Mouse (Mus musculus): ENCODE results near the gene Ccnjl. TPM values are rescaled to one million over a fixed set of nuclear protein-coding genes. Genes with fewer than 3 reads are reported as not detected.
A peak's percentile ranks its signal among the peaks of the same experiment; 100 is the strongest.

The Ccnjl gene
- polyA plus RNA-seq, 1 experiment from 2014 or later = 34.2 TPM

DNA sequence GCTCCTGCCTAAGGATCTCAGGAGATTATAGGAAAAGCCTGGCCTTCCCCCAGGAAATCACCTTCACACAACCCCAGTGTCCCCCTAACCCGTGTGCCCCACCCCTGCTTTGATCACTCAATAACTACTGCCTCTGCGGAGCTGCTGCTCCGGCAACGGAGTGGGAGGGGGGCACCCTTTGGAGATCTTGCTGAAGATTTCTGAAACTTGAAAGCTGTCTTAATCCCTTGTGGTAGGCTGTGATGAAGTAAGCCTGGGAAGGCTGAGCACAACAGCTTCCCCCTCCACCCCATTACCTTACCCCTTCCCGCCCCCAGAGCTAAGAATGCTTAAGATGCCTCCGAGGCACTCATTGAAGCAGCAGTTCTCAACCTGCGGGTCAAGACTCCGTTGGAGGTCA lies 37.3 kb downstream of the Ccnjl start:
- peaks cover 7% of the 10 kb centered on the region for H3K4me1 ChIP-seq (ENCODE audit: control insufficient read depth, insufficient read depth, low read length)
- DNase-seq (ENCODE audit: low spot score) = no peak
- no peaks in the 10 kb centered on the region for H3K36me3 ChIP-seq (ENCODE audit: control insufficient read depth, insufficient read depth, low read length)
- H3K27ac ChIP-seq (replicated peaks; ENCODE audit: low read depth, low read length) = no peak overlapping the region
- no peaks in the 10 kb centered on the region for H3K27me3 ChIP-seq (ENCODE audit: control insufficient read depth, insufficient read depth, low read length)
- H3K4me2 ChIP-seq (ENCODE audit: low read depth, severe bottlenecking) = no peak overlapping the region
- no peak for ATAC-seq (ENCODE audit: insufficient number of reproducible peaks, low FRiP score, low TSS enrichment, low read depth)
- no peak overlapping the region for H3K4me3 ChIP-seq (ENCODE audit: low read depth, low read length)
- no peak overlapping the region for H3K9ac ChIP-seq (ENCODE audit: low read length)
- no peaks in the 10 kb centered on the region for H3K9me3 ChIP-seq (ENCODE audit: control insufficient read depth, low read length)
- WGBS = 5% methylated on average over 8 of the region's 8 CpGs

DNA sequence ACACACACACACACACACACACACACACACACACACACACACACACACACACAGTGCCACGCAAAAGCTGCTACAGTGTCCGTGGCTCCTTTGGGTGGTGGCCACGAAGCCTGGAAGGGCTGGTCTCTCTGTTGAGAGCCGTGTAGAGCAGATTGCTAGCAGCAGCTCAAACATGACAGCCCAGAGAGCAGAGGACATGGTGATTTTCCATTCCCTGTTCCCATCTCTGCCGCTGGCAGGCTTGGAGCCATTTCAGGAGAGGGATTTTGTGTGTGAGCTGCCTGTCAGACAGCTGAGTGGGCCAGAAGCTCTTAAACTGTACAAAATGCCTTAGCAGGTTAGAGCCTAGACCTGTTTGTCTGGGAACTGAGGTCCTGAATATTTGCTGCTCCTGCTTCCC lies 38.1 kb downstream of the Ccnjl start:
- WGBS = 63% methylated on average over 5 of the region's 5 CpGs
- no peak overlapping the region for H3K4me2 ChIP-seq (ENCODE audit: low read depth, severe bottlenecking)
- no peaks in the 10 kb centered on the region for H3K36me3 ChIP-seq (ENCODE audit: control insufficient read depth, insufficient read depth, low read length)
- DNase-seq (ENCODE audit: low spot score) = no peak
- H3K27ac ChIP-seq (replicated peaks; ENCODE audit: low read depth, low read length) = no peak overlapping the region
- H3K9ac ChIP-seq (ENCODE audit: low read length) = no peak overlapping the region
- no peaks in the 10 kb centered on the region for H3K9me3 ChIP-seq (ENCODE audit: control insufficient read depth, low read length)
- no peaks in the 10 kb centered on the region for H3K27me3 ChIP-seq (ENCODE audit: control insufficient read depth, insufficient read depth, low read length)
- H3K4me3 ChIP-seq (ENCODE audit: low read depth, low read length) = no peak overlapping the region
- peaks cover 7% of the 10 kb centered on the region for H3K4me1 ChIP-seq (ENCODE audit: control insufficient read depth, insufficient read depth, low read length)
- no peak for ATAC-seq (ENCODE audit: insufficient number of reproducible peaks, low FRiP score, low TSS enrichment, low read depth)

DNA sequence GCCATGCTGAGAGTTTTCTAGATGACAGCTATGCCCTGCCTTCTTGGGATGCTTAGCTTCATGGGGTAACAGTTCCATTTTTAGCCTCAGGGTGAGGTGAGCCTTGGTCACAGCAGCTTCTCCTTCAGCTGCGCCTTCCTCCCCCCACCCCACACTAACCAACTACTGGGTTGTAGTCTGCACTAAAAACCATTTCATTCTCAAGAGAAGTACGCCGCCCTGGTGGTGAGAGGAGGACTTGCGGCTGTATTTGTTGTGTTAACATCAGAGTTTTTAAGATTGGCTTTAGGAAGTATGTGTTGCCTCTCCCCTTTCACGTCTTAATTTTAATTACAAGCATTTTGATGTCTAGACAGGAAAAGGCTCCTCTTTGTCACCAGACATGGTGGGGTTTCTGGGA lies 39.7 kb downstream of the Ccnjl start:
- DNase-seq (ENCODE audit: low spot score) (peak; percentile 43), ATAC-seq (ENCODE audit: insufficient number of reproducible peaks, low FRiP score, low TSS enrichment, low read depth) (no peak)
- H3K27ac ChIP-seq (replicated peaks; ENCODE audit: low read depth, low read length) = no peak overlapping the region

DNA sequence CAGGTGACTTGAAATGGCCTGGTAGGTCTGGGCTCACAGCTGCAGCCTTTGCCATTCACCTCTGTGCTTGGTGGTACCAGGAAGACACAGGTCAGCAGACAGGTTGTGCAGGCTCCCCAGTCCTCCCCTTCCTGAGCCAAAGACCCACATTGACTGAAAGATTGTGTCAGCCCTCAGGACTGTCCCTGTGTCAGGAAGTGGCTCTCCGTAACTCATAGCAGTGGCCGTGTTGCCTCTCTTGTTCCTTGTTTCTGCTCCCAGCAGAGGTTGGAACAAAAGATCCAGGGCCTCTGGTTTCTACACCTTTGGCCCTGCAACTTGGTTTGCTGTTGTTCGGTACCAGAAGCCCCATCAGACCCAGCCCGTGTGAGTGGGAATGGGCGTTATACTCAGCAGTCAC lies 40.6 kb downstream of the Ccnjl start:
- H3K4me2 ChIP-seq (ENCODE audit: low read depth, severe bottlenecking) = no peak overlapping the region
- DNase-seq (ENCODE audit: low spot score) = no peak
- H3K27ac ChIP-seq (replicated peaks; ENCODE audit: low read depth, low read length) = no peak overlapping the region
- no peaks in the 10 kb centered on the region for H3K9me3 ChIP-seq (ENCODE audit: control insufficient read depth, low read length)
- H3K27me3 ChIP-seq (ENCODE audit: control insufficient read depth, insufficient read depth, low read length) = no peaks in the 10 kb centered on the region
- no peak for ATAC-seq (ENCODE audit: insufficient number of reproducible peaks, low FRiP score, low TSS enrichment, low read depth)
- H3K4me1 ChIP-seq (ENCODE audit: control insufficient read depth, insufficient read depth, low read length) = peaks cover 7% of the 10 kb centered on the region
- no peak overlapping the region for H3K9ac ChIP-seq (ENCODE audit: low read length)
- H3K36me3 ChIP-seq (ENCODE audit: control insufficient read depth, insufficient read depth, low read length) = no peaks in the 10 kb centered on the region
- no peak overlapping the region for H3K4me3 ChIP-seq (ENCODE audit: low read depth, low read length)
- WGBS = 84% methylated on average over 5 of the region's 5 CpGs

More for the DNA sequence above, 39.7 kb downstream of the Ccnjl start:
- Histone ChIP-seq H3K27me3 (ENCODE audit: control insufficient read depth, insufficient read depth, low read length) (no peaks in the 10 kb centered on the region), H3K9ac (ENCODE audit: low read length) (no peak overlapping the region), H3K9me3 (ENCODE audit: control insufficient read depth, low read length) (no peaks in the 10 kb centered on the region), H3K36me3 (ENCODE audit: control insufficient read depth, insufficient read depth, low read length) (no peaks in the 10 kb centered on the region), H3K4me2 (ENCODE audit: low read depth, severe bottlenecking) (no peak overlapping the region), H3K4me1 (ENCODE audit: control insufficient read depth, insufficient read depth, low read length) (peaks cover 7% of the 10 kb centered on the region), H3K4me3 (ENCODE audit: low read depth, low read length) (no peak overlapping the region)
- WGBS = 77% methylated on average over 5 of the region's 5 CpGs

DNA sequence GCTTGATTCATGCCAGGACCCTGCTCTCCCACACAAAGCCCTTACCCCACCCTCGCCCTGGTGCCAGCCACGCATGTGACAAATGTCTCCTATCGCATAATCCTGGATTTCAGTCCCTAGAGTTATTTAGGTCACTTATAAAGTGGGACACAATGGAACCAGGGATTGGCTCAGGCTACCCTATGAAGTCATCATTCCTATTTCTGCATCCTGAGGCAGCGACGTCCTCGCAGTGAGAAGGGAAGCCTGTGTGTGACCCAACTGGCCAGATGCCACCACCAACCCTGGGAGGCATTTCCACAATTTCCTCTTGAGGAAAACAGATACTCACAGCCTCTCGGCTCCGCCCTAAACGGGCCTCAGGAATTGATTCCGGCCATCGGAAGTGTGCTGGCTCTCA lies 41.0 kb downstream of the Ccnjl start:
- Histone ChIP-seq H3K27me3 (ENCODE audit: control insufficient read depth, insufficient read depth, low read length) (no peaks in the 10 kb centered on the region), H3K4me3 (ENCODE audit: low read depth, low read length) (no peak overlapping the region), H3K9me3 (ENCODE audit: control insufficient read depth, low read length) (no peaks in the 10 kb centered on the region), H3K4me1 (ENCODE audit: control insufficient read depth, insufficient read depth, low read length) (peaks cover 7% of the 10 kb centered on the region), H3K4me2 (ENCODE audit: low read depth, severe bottlenecking) (no peak overlapping the region), H3K9ac (ENCODE audit: low read length) (no peak overlapping the region), H3K36me3 (ENCODE audit: control insufficient read depth, insufficient read depth, low read length) (no peaks in the 10 kb centered on the region), H3K27ac (replicated peaks; ENCODE audit: low read depth, low read length) (no peak overlapping the region)
- ATAC-seq (ENCODE audit: insufficient number of reproducible peaks, low FRiP score, low TSS enrichment, low read depth) (no peak), DNase-seq (ENCODE audit: low spot score) (no peak)
- 80% methylated on average over 11 of the region's 11 CpGs for WGBS

DNA sequence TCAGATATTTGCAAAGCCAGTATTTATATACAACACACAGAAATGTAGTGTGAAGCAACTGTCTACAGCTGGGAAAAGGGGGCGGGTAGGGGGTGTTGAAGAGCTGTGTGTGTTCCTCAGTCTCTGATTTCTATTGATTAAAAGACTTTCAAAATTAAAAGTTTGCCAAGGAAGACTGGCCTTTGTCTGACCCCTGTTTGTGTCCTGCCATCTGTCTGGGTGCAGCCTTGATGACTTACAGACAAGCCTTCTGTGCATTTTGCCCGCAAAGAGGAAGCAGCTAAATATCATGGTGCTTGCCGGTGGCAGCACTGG lies 46.4 kb downstream of the Ccnjl start:
- no peak for DNase-seq (ENCODE audit: low spot score)
- peaks cover 5% of the 10 kb centered on the region; the same call in 1 of the 2 replicates for H3K4me1 ChIP-seq (ENCODE audit: control insufficient read depth, insufficient read depth, low read length)
- no peaks in the 10 kb centered on the region for H3K36me3 ChIP-seq (ENCODE audit: control insufficient read depth, insufficient read depth, low read length)
- H3K4me3 ChIP-seq (ENCODE audit: low read depth, low read length) = no peak overlapping the region
- peak overlapping the region; percentile 15; the same call in 1 of the 2 replicates for H3K4me2 ChIP-seq (ENCODE audit: low read depth, severe bottlenecking)
- H3K27ac ChIP-seq (replicated peaks; ENCODE audit: low read depth, low read length) = peak overlapping the region; percentile 3; the same call in 1 of the 2 replicates
- no peaks in the 10 kb centered on the region for H3K9me3 ChIP-seq (ENCODE audit: control insufficient read depth, low read length)
- WGBS = 15% methylated on average over 3 of the region's 3 CpGs
- no peak; the same call in 1 of the 2 replicates for ATAC-seq (ENCODE audit: insufficient number of reproducible peaks, low FRiP score, low TSS enrichment, low read depth)
- H3K9ac ChIP-seq (ENCODE audit: low read length) = peak overlapping the region; percentile 37
- no peaks in the 10 kb centered on the region for H3K27me3 ChIP-seq (ENCODE audit: control insufficient read depth, insufficient read depth, low read length)

DNA sequence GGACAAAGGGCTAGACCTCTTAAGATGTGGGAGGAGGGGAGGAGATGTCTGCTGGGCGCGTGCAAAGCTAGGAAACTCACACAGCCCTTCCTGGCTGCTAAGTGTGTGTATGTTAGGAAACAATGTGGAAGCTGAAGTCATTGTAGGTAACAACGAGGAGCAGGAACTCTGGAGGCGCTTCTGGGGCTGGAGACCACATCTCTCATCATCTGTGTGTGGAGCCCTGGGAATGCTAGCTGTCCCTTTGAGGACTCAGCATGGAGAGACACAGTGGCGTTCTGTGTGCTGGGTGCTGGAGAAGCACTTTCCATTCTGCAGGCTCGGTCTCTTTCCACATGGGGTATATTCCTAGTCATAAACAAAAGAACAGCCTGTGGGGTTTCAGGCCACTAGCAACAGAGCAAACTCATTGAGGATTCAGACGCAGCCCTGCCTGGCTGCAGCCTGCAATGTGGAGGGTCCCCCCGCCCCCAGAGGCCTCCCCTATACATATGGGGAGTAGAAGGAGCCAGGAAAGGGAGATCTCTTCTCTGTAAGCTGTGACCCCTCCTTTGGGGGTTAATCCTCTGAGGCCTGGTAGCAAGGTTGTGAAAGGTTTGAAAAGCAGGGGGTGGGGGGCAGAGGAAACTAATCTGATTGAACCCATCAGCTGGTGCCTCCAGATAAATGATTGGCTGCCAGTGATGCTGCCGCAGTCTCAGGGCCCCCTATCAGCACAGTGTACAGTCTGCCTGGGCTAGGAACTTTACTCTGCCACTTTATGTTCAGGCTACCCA lies 47.0 kb downstream of the Ccnjl start:
- Histone ChIP-seq H3K27ac (replicated peaks; ENCODE audit: low read depth, low read length) (peak overlapping the region; percentile 3; the same call in 1 of the 2 replicates), H3K4me1 (ENCODE audit: control insufficient read depth, insufficient read depth, low read length) (peaks cover 5% of the 10 kb centered on the region; the same call in 1 of the 2 replicates), H3K9ac (ENCODE audit: low read length) (peak overlapping the region; percentile 37), H3K9me3 (ENCODE audit: control insufficient read depth, low read length) (no peaks in the 10 kb centered on the region), H3K4me3 (ENCODE audit: low read depth, low read length) (no peak overlapping the region), H3K27me3 (ENCODE audit: control insufficient read depth, insufficient read depth, low read length) (no peaks in the 10 kb centered on the region), H3K36me3 (ENCODE audit: control insufficient read depth, insufficient read depth, low read length) (no peaks in the 10 kb centered on the region), H3K4me2 (ENCODE audit: low read depth, severe bottlenecking) (peak overlapping the region; percentile 15; the same call in 1 of the 2 replicates)
- DNase-seq (ENCODE audit: low spot score) (peak; percentile 42), ATAC-seq (ENCODE audit: insufficient number of reproducible peaks, low FRiP score, low TSS enrichment, low read depth) (peak; percentile 73)
- WGBS = 10% methylated on average over 9 of the region's 9 CpGs

DNA sequence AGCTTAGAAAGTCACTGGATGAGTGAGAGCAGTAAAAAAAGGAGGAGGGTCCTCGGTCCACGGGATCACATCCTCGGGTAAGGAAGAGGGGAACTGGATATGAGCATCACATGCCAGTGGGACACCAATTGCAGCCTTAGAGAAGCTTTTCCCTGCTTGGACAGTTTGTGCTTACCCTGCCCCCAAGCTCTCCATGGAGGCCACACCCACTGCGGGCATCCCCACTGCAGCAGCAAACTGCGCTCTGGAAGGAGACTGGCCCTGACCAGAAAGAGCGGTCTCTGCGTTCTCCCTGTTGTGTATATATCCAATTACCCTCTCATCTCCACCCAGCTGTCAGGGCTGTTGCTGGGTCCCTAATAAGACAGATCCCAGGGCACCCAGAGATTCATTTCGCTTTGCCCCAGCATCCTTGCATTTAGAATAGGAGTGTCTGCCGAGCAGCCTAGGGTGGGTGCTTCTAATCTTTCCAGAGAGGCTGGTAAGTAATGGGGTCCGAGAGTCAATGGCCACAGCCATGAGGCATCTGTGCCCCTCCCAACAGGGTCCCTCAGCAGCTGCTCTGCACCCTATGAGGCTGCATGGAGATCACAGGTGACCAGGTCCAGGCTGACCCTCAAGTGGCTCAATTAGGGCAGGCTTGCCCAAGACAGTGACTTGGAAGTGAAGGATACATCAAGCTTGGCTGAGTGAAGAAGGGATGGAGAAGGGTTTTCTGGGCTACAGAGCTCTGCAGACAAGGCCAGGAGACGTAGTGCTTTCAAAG lies 49.3 kb downstream of the Ccnjl start:
- Histone ChIP-seq H3K27ac (replicated peaks; ENCODE audit: low read depth, low read length) (no peak overlapping the region), H3K36me3 (ENCODE audit: control insufficient read depth, insufficient read depth, low read length) (peaks cover 3% of the 10 kb centered on the region; the same call in 1 of the 2 replicates), H3K9ac (ENCODE audit: low read length) (no peak overlapping the region), H3K4me1 (ENCODE audit: control insufficient read depth, insufficient read depth, low read length) (peaks cover 5% of the 10 kb centered on the region; the same call in 1 of the 2 replicates), H3K27me3 (ENCODE audit: control insufficient read depth, insufficient read depth, low read length) (no peaks in the 10 kb centered on the region), H3K4me3 (ENCODE audit: low read depth, low read length) (no peak overlapping the region), H3K9me3 (ENCODE audit: control insufficient read depth, low read length) (no peaks in the 10 kb centered on the region), H3K4me2 (ENCODE audit: low read depth, severe bottlenecking) (no peak overlapping the region)
- ATAC-seq (ENCODE audit: insufficient number of reproducible peaks, low FRiP score, low TSS enrichment, low read depth) (no peak), DNase-seq (ENCODE audit: low spot score) (no peak)
- 61% methylated on average over 11 of the region's 11 CpGs for WGBS

Data from limb, embryonic 11.5 days (tissue).